Mouse (Mus musculus): ENCODE measurements around the gene Clybl.

Clybl gene

DNA sequence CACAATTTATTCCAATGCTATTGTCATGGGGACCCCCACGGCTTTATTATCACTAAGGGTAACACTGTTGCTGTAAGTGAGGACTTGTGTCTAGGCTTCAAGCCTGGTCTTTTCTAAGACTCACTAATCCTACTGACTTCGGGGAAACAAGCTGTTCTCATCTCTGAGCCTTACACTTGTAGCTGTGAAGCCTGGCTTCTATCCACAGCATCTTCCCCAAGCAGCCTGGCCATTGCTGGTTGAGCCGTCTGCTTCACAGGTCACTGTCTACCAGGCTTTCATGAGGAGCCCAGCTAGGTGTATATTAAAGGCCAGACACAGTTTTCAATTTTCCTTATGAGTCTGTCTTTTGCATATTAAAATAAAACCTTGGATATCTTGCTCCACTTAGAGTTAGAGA, 177.1 kb downstream of the Clybl start:
- DNase-seq (ENCODE audit: extremely low spot score), result no peak

GRCm38 (mm10) chr14:122359136-122359905, 177.8 kb downstream of the Clybl start:
- DNase-seq (ENCODE audit: extremely low spot score), result no peak

DNA sequence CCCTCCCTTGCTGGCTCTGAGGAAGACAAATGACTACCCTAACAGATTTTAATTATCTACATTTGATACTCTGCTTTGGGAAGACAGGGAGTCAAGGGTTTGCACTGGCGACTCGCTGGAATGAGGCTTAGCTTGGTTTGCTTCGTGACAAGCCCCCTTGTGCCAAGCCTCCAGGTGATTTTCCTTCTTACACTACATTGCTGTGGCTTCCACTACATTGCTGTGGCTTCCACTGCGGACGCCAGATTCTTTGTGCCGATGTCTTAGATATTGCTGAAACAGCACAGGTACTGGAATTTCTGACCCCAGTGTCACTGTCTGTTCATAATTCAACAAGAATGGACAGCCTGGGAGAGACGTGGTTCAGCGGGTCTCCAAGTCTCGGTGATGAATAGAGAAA, 180.3 kb downstream of the Clybl start:
- no peak for DNase-seq (ENCODE audit: extremely low spot score)

DNA sequence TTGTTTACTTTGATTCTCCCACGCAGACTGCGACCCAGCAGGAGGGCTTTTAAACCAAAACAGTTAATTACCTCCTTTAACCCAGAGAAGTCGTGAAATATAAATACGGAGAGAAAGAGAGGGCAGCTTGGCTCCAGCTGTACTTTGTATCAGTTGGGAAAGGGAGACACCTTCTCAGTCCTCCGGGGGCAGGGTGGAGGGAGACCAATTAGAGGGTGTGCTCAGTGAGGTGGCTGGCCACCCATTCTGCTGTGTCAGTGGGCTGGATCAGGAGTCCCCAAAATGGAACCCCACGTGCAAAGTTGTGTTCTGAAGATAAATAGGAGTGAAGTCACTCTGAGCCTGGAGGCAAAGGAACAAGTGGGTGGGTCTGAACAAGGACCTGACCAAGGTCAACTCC, 181.7 kb downstream of the Clybl start:
- DNase-seq (ENCODE audit: extremely low spot score), result no peak

GRCm38 (mm10) chr14:122364026-122364425, 182.5 kb downstream of the Clybl start:
- DNase-seq (ENCODE audit: extremely low spot score), result no peak

GRCm38 (mm10) chr14:122367252-122367868, 185.9 kb downstream of the Clybl start:
- no peak for DNase-seq (ENCODE audit: extremely low spot score)

- DNase-seq (ENCODE audit: extremely low spot score), result no peak
Measured at GRCm38 (mm10) chr14:122367882-122368418, 186.4 kb downstream of the Clybl start.

- DNase-seq (ENCODE audit: extremely low spot score), result no peak
Measured at GRCm38 (mm10) chr14:122368501-122368900, 187.0 kb downstream of the Clybl start.

DNA sequence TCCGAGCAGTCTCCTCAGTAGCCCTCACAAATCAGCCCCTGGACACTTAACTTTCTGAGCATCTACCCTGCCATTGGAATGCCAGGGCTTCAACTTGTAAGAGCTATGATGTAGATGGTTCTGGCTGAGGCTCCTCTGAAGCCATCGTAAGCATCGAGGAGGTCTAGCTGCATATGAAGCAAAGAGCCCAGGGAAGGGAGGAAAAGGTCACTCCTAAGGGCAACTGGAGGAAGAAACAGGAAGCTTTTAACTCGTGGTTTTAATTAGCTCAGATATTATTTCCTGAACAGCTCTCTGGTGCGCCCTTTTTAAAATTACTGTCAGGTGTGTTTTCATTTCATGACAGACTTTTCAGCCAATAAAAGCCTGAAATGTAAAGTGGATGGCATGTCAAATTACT, 190.5 kb downstream of the Clybl start:
- DNase-seq (ENCODE audit: extremely low spot score), result no peak

- peak; percentile 71 for DNase-seq (ENCODE audit: extremely low spot score)
Measured at GRCm38 (mm10) chr14:122373458-122373857, 192.0 kb downstream of the Clybl start.

GRCm38 (mm10) chr14:122374285-122374997, 192.9 kb downstream of the Clybl start:
- DNase-seq (ENCODE audit: extremely low spot score), result peak; percentile 49

GRCm38 (mm10) chr14:122375070-122375811, 193.7 kb downstream of the Clybl start:
- no peak for DNase-seq (ENCODE audit: extremely low spot score)

- no peak for DNase-seq (ENCODE audit: extremely low spot score)
Measured at GRCm38 (mm10) chr14:122376482-122377143, 195.1 kb downstream of the Clybl start.

- DNase-seq (ENCODE audit: extremely low spot score), result no peak
Measured at GRCm38 (mm10) chr14:122377681-122378080, 196.2 kb downstream of the Clybl start.

- no peak for DNase-seq (ENCODE audit: extremely low spot score)
Measured at GRCm38 (mm10) chr14:122379076-122379475, 197.6 kb downstream of the Clybl start.

DNA sequence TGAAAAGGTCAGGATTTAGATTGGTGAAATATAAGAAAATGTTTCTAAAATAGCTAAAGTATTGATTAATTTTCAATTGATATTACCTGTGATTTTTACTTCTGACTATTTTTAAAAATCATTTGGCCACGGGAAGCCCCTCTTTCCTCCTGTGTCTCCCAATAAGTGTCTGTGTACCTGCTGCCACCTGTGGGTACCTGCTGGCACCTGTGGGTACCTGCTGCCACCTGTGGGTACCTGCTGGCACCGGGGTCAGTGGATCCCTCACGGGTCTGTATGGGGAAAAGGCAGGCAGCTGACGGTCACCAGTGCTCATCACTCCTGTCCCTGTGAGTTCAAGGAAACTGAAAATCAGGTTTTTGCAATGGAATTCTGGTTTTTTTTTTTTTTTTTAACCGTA, 198.5 kb downstream of the Clybl start:
- no peak for DNase-seq (ENCODE audit: extremely low spot score)

- DNase-seq (ENCODE audit: extremely low spot score), result no peak
Measured at GRCm38 (mm10) chr14:122380896-122381845, 199.7 kb downstream of the Clybl start.

DNA sequence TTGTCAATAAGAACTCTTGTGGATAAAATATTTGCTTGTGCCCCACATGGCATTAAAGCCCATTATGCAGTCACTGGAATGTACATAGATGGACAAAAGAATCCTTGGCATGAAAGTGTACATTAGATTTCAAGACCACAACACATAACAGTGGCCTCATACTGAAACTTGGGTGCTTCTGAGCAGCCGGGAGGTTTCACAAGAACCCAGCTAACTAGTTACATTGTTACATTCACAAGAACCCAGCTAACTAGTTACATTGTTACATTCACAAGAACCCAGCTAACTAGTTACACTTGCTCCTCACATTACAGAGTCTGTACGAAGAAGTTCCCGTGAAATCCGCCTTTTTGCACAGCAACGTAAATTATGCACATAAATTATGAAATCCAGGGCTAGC, 200.8 kb downstream of the Clybl start:
- no peak for DNase-seq (ENCODE audit: extremely low spot score)

DNA sequence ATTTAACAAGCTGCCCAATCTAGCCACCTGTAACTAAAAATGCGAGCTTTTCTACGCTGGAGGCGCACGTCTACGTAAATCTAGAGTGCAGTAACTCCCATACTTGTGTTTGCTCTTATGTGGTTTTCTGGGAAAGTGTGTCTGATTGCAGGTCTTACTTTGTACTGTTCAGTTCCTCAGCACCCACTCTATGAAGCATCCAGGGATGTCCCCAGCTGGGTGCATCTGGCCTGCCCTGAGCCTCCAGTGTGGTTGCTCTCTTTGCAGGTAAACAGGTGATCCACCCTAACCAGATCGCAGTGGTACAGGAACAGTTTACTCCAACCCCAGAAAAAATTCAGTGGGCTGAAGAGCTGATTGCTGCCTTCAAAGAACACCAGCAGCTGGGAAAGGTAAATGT, 202.4 kb downstream of the Clybl start:
- DNase-seq (ENCODE audit: extremely low spot score), result no peak
